In the genomic region with DNA sequence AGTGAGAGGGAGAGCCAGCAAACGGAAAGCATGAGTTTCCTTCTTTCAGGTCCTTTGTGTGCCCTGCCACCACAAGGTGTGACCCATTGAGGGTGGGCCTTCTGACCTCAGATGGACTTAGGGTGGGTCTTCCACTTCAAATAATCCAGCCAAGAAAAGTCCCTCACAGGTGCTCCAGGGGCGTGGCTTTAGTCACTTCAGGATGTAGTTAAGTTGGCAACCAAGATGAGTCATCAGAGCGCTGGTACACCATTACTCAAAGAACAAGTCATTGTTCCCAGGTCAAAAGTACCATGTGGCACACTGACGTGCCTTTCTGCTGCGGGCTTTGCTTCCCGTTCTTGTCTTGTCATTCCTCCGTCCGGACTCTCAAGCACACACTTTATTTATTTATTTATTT, we compare ENCODE assay signal across 23 mouse cellular contexts.
"Had no signal": no experiment of that assay in that cellular context is flagged by ENCODE, and none has a peak within 500 bp of the region (broad histone marks: within the 10 kb centered on the region; RNA-seq: fewer than 3 reads in every experiment).

No protein-coding gene starts in this region.

- DNase-seq: kidney, adult 18-20 months; kidney, adult 9 months; kidney, postnatal 14 days; kidney, postnatal 4 days; layer of hippocampus, adult 9-11 months; liver; retina, postnatal 1 day; right cerebral cortex, postnatal 25 days; thymus, adult 2 months; thymus, postnatal 14 days; thymus, postnatal 4 days had no signal

- H3K4me2 ChIP-seq: limb, embryonic 13.5 days; liver, embryonic 12.5 days; liver, embryonic 15.5 days; lung, embryonic 15.5 days; midbrain, embryonic 13.5 days; neural tube, embryonic 13.5 days; stomach, embryonic 15.5 days had no signal

- H3K27ac ChIP-seq: layer of hippocampus, adult 2 months; limb, embryonic 10.5 days; limb, embryonic 13.5 days; liver, embryonic 12.5 days; liver, embryonic 15.5 days; lung, embryonic 15.5 days; midbrain, embryonic 10.5 days; midbrain, embryonic 13.5 days; neural tube, embryonic 13.5 days; stomach, embryonic 15.5 days had no signal

- H3K4me1 ChIP-seq: limb, embryonic 10.5 days; liver, embryonic 12.5 days; liver, embryonic 15.5 days; lung, embryonic 15.5 days; midbrain, embryonic 10.5 days; midbrain, embryonic 13.5 days; stomach, embryonic 15.5 days had no signal

- H3K36me3 ChIP-seq: liver, embryonic 15.5 days; neural tube, embryonic 13.5 days; stomach, embryonic 15.5 days had no signal

- H3K9ac ChIP-seq: limb, embryonic 13.5 days; liver, embryonic 12.5 days; liver, embryonic 15.5 days; lung, embryonic 15.5 days; midbrain, embryonic 13.5 days; neural tube, embryonic 13.5 days; stomach, embryonic 15.5 days had no signal

- H3K9me3 ChIP-seq: limb, embryonic 10.5 days; limb, embryonic 13.5 days; liver, embryonic 15.5 days; lung, embryonic 15.5 days; midbrain, embryonic 13.5 days; neural tube, embryonic 13.5 days; stomach, embryonic 15.5 days had no signal

- H3K4me3 ChIP-seq: layer of hippocampus, adult 2 months; limb, embryonic 10.5 days; limb, embryonic 13.5 days; liver, embryonic 12.5 days; liver, embryonic 15.5 days; lung, embryonic 15.5 days; megakaryocyte, embryonic 14.5 days; midbrain, embryonic 10.5 days; midbrain, embryonic 13.5 days; myocyte; neural tube, embryonic 13.5 days; stomach, embryonic 15.5 days had no signal

- H3K27me3 ChIP-seq: limb, embryonic 13.5 days; liver, embryonic 12.5 days; liver, embryonic 15.5 days; lung, embryonic 15.5 days; midbrain, embryonic 13.5 days; neural tube, embryonic 13.5 days; stomach, embryonic 15.5 days had no signal
